Mouse (Mus musculus) heart, postnatal 0 days (tissue): ENCODE results near the gene Mctp1. TPM values are rescaled to one million over a fixed set of nuclear protein-coding genes. Genes with fewer than 3 reads are reported as not detected.
"Not testable (repeated sequence)": the region's sequence is repeated elsewhere in the genome, so short reads cannot be mapped to it uniquely, and the experiment has no call there.

Source experiments
- ATAC-seq: fragments of 200-750 bp; cut with Nextera tagmentation; 2 replicates; pipeline ENCODE4 v1.8.0; 2017; ENCODE audit warnings: low read depth, moderate number of reproducible peaks, moderate library complexity; ENCODE audit not compliant: insufficient read depth
- DNase-seq: peaks from one replicate; pipeline ENCODE4 v3.0.0-alpha.2; 2016; ENCODE audit warnings: low spot score
- H3K27ac ChIP-seq: fragments of 300-500 bp; sonication (generic); 2 replicates; pipeline ENCODE4 v1.5.1; 2014; ENCODE audit warnings: low read depth, mild to moderate bottlenecking
- H3K27me3 ChIP-seq: fragments of 300-500 bp; sonication (generic); 2 replicates; pipeline ENCODE4 v1.6.1; 2014; ENCODE audit warnings: low read length, mixed read lengths; ENCODE audit not compliant: control insufficient read depth, insufficient read depth
- H3K36me3 ChIP-seq: fragments of 300-500 bp; sonication (generic); replicated peaks from 2 replicates; pipeline ENCODE4 v1.6.1; 2014; ENCODE audit warnings: low read length, mixed read lengths; ENCODE audit not compliant: control insufficient read depth, insufficient read depth
- H3K4me1 ChIP-seq: fragments of 300-500 bp; sonication (generic); 2 replicates; pipeline ENCODE4 v1.6.1; 2014; ENCODE audit warnings: antibody characterized with exemption; ENCODE audit not compliant: control insufficient read depth, insufficient read depth
- H3K4me2 ChIP-seq: fragments of 300-500 bp; sonication (generic); 2 replicates; pipeline ENCODE4 v1.6.1; 2014; ENCODE audit warnings: low read depth, mild to moderate bottlenecking, low read length, moderate library complexity
- H3K4me3 ChIP-seq: fragments of 300-500 bp; sonication (generic); 2 replicates; pipeline ENCODE4 v1.5.1; 2014; ENCODE audit warnings: low read depth, low read length
- H3K9ac ChIP-seq: fragments of 300-500 bp; sonication (generic); replicated peaks from 2 replicates; pipeline ENCODE4 v1.6.1; 2014; ENCODE audit warnings: low read depth, low read length, mixed read lengths
- H3K9me3 ChIP-seq: fragments of 300-500 bp; sonication (generic); replicated peaks from 2 replicates; pipeline ENCODE4 v1.6.1; 2016; ENCODE audit warnings: low read length; ENCODE audit not compliant: control insufficient read depth
- CTCF ChIP-seq: IDR thresholded peaks from 2 replicates; pipeline ENCODE4 v1.5.1; 2016; ENCODE audit warnings: antibody characterized with exemption, control low read depth, low read depth
- EP300 ChIP-seq: IDR thresholded peaks from 2 replicates; pipeline ENCODE4 v1.6.1; 2016; ENCODE audit warnings: antibody characterized with exemption, low read depth
- WGBS: fragments of 180-500 bp; shearing (Covaris S2); extraction: QIAGEN DNeasy Blood & Tissue Kit; methylation state at CpG from one replicate; pipeline ENCODE4 v1.1.7; 2014; 5-methylcytosine and 5-hydroxymethylcytosine counted together
- polyA plus RNA-seq: library from polyadenylated mRNA; unstranded; fragments of >200 nt; fragmentation: Nextera tagmentation; extraction: Ambion mirVana; gene quantifications from 2 replicates; pipeline ENCODE4 v1.2.1, GENCODE M21; 2015
- total RNA-seq: library from RNA; depleted of rRNA; stranded (reverse); fragments of >200 nt; gene quantifications from 2 replicates; pipeline ENCODE4 v1.2.3, GENCODE M21; 2014; ENCODE audit warnings: low replicate concordance

Mctp1 gene
- total and polyA plus RNA-seq, 2 experiments from 2014 or later, result 0.34 TPM; not detected in 1

DNA sequence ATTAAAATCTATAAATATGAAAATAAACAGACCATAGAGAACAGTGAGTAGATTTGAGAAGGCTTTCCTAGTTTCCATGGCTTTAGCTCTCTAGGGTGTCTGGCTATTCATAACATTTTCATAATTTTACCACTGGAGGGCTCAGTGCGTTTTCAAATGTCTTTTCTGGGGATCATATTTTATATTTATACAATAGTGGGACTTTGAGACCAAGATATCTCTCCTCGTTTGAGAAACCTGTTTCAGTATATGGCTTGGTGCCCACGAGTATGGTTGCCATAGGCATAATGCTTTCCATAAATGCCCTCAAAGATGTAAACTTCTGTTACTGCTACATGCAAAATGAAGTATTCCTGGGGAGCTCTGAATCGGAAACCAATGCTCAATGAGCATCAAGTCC, 49.1 kb downstream of the Mctp1 start:
- no peak overlapping the region for H3K9ac ChIP-seq
- no peak for TF ChIP-seq EP300
- no peak for TF ChIP-seq CTCF
- no peak overlapping the region for H3K27ac ChIP-seq
- DNase-seq (no peak), ATAC-seq (no peak)
- H3K4me3 ChIP-seq, result no peak overlapping the region
- H3K9me3 ChIP-seq, result no peaks in the 10 kb centered on the region
- no peak overlapping the region for H3K4me2 ChIP-seq
- no peaks in the 10 kb centered on the region for H3K27me3 ChIP-seq
- no peaks in the 10 kb centered on the region for H3K36me3 ChIP-seq
- WGBS, result 62% methylated on average over 4 of the region's 4 CpGs
- no peaks in the 10 kb centered on the region for H3K4me1 ChIP-seq

DNA sequence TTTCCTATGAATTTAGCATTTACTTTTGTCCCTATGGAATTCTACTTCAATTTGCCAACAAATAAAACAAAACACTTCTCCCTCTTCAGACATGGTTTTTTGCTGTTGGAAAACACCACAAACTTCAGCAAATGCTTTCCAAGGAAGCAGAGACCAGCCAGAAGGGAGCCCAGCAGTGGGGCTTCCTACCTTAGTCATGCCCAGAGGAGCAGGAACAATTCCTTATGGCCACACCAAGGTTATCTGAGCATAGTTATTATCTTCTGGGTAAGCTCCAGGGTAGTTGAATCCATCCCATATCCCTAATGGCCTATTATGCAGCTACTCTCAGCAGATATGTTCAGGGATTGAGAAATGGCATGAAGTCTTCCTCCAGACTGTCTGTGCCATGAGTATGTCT, 52.1 kb downstream of the Mctp1 start:
- no peak overlapping the region for H3K4me2 ChIP-seq
- ATAC-seq, result no peak
- H3K27ac ChIP-seq, result no peak overlapping the region
- no peak overlapping the region for H3K9ac ChIP-seq
- no peak overlapping the region for H3K4me3 ChIP-seq
- H3K9me3 ChIP-seq, result no peaks in the 10 kb centered on the region
- no peaks in the 10 kb centered on the region for H3K4me1 ChIP-seq
- no peak for TF ChIP-seq EP300
- no peaks in the 10 kb centered on the region for H3K27me3 ChIP-seq
- no peaks in the 10 kb centered on the region for H3K36me3 ChIP-seq
- DNase-seq, result no peak

DNA sequence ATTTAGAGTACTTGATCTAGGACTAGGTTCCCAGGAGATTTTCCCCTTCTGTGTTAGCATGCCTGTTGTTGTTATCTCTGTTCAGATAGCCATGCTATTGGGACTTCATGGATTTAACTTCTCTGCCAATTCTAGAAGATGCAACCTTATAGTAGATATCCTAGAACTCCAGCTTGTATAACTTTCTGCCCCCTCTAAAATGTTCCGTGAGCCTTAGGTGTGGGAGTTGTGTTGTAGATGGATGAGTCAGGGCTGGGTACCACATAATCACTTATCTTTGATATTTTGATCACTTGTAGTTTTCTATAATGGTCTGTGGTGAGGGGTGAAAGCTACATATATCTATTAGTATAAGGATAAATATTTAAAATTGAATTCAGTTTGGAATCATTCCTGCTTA, 54.4 kb downstream of the Mctp1 start:
- H3K27me3 ChIP-seq, result no peaks in the 10 kb centered on the region
- TF ChIP-seq EP300 (no peak), CTCF (no peak)
- no peaks in the 10 kb centered on the region for H3K4me1 ChIP-seq
- ATAC-seq (no peak), DNase-seq (no peak)
- 82% methylated on average over 1 of the region's 1 CpGs for WGBS
- H3K4me2 ChIP-seq, result no peak overlapping the region
- H3K4me3 ChIP-seq, result no peak overlapping the region
- no peak overlapping the region for H3K27ac ChIP-seq
- H3K9me3 ChIP-seq, result no peaks in the 10 kb centered on the region
- no peak overlapping the region for H3K9ac ChIP-seq
- H3K36me3 ChIP-seq, result no peaks in the 10 kb centered on the region

DNA sequence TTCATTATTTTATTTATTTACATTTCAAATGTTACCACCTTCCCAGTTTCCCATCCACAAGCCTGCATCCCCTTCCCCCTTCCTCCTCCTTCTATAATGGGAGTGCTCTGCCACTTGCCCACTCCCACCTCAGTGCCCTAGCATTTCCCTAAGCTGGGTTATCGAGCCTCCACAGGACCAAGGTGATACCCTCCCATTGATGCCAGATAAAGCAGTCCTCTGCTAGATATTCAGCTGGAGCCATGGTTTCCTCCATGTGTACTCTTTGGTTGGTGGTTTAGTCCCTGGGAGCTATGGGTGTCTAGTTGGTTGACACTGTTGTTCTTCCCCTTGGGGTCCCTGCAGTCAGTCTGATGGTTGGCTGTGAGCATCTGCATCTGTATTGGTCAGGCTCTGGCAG, 61.7 kb downstream of the Mctp1 start:
- Histone ChIP-seq H3K27me3 (no peaks in the 10 kb centered on the region), H3K27ac (no peak overlapping the region), H3K9ac (no peak overlapping the region), H3K9me3 (no peaks in the 10 kb centered on the region), H3K4me2 (no peak overlapping the region), H3K4me1 (peaks cover 5% of the 10 kb centered on the region; the same call in 1 of the 2 replicates), H3K36me3 (no peaks in the 10 kb centered on the region), H3K4me3 (no peak overlapping the region)
- DNase-seq (no peak), ATAC-seq (no peak)
- TF ChIP-seq EP300 (no peak), CTCF (no peak)
- WGBS, result 48% methylated on average over 1 of the region's 1 CpGs

DNA sequence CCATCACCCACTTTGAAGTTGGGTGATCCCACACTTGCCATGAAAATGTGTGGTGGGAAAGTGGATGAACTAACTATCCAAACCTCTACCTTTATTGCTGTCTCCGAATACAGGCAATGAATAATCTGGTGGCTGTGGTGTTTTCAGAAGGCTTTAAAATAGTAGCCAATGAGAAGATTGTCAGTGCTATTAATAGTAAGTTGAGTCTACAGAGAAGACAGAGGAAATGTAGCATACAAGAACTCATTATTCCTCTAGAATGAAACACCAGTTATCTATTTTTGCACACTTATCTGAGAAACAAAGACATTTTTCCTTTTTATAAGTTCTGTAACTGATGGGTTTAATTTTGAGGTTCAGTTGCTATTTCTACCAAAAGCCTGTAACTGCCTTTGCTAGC, 63.2 kb downstream of the Mctp1 start:
- DNase-seq (peak; percentile 8), ATAC-seq (no peak)
- TF ChIP-seq EP300, result no peak
- no peak for TF ChIP-seq CTCF
- Histone ChIP-seq H3K4me2 (no peak overlapping the region), H3K9ac (no peak overlapping the region), H3K4me3 (no peak overlapping the region), H3K4me1 (peaks cover 5% of the 10 kb centered on the region; the same call in 1 of the 2 replicates), H3K27me3 (no peaks in the 10 kb centered on the region), H3K36me3 (no peaks in the 10 kb centered on the region), H3K27ac (no peak overlapping the region), H3K9me3 (no peaks in the 10 kb centered on the region)
- 27% methylated on average over 1 of the region's 1 CpGs for WGBS

DNA sequence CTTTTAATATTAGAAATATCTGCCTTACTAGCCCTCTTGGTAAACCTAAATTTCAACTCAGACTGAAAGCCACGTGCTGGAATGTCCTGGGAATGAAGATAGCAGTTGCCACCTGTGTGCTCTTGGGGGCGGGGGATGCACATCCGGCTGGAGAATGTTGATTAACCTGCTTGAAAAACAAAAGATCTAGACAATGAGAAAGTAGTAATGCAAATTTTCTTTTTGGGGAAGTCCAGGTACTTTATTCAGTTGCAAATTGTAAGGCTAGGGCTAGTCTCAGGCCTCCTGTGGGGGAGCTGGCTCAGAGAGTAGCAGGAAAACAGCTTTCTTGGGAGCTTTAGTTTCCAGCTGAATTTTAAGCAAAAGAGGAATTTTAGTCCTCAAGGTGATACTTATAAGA, 67.2 kb downstream of the Mctp1 start:
- not testable (repeated sequence) for H3K9ac ChIP-seq, DNase-seq, H3K4me2 ChIP-seq, H3K4me1 ChIP-seq, H3K27ac ChIP-seq, H3K27me3 ChIP-seq, ATAC-seq, H3K4me3 ChIP-seq, H3K36me3 ChIP-seq, H3K9me3 ChIP-seq
- 64% methylated on average over 3 of the region's 3 CpGs for WGBS
